Mouse (Mus musculus) cerebellum, postnatal 10 days (tissue): ENCODE measurements around the gene Cd276.
"Not testable (repeated sequence)": the region's sequence is repeated elsewhere in the genome, so short reads cannot be mapped to it uniquely, and the experiment has no call there.

ENCODE experiments used
- DNase-seq, 2 experiments: peaks; one replicate each; pipeline ENCODE4 v3.0.0; 2021; ENCODE audit warnings: mixed read lengths in 2 of 2

Cd276 gene

GRCm38 (mm10) chr9:58554908-58555684 is at the start of gene Cd276:
Gene Cd276 (minus strand): TSS chr9:58555437.
- DNase-seq = peak; percentile 83 to 88

DNA sequence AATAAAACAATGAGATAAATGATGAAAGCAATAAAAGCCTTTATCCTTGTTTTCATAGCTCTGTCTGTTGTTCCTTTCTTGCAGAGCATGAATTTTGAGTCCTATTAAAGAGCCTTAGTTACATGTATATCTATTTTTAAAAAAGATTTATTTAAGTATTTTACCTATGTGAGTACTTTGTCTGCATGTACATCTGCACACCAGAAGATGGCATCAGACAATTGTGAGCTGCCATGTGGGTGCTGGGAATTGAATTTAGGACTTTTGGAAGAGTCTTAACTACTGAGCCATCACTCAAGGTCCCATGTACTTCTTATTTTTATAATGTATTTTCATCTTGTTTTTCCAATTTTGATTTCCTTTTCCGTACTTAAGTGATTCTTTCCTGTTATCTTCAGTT is 40.1 kb upstream of the Cd276 start:
- DNase-seq = no peak

DNA sequence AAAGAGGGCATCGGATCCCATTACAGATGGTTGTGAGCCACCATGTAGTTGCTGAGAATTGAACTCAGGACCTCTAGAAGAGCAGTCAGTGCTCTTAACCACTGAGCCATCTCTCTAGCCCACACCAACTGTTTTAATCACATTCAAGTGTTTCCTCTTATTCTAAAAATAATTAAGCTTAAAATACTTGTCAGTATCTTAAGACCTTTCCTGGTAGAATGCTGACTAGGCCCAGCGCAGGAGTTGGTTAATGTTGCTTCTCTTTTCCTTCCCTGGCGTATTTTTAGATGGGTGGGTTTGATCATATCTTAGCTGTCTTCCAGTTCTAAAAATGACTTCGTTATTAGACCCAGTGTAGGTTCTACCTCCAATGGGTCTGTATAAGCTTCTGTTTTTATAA is 33.4 kb upstream of the Cd276 start:
- DNase-seq = no peak

DNA sequence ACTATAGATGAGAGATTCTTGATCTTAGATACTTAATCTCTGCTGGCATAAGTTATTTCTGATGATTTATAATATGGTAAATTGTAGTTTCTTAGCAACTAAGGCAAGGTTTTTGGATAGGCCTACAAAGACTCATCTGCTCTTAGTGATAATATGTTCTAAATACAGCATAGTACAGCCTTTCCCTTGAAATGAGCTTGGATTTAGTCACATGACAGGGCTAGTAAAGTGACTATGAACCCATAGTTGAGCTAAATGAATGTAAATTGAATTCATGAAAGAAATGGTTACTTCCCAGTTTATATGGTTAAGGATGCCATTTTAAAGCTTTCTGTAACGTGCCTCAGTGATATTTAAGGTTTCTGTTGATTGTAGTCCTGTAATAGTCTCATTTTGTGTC is 29.1 kb upstream of the Cd276 start:
- DNase-seq = no peak

DNA sequence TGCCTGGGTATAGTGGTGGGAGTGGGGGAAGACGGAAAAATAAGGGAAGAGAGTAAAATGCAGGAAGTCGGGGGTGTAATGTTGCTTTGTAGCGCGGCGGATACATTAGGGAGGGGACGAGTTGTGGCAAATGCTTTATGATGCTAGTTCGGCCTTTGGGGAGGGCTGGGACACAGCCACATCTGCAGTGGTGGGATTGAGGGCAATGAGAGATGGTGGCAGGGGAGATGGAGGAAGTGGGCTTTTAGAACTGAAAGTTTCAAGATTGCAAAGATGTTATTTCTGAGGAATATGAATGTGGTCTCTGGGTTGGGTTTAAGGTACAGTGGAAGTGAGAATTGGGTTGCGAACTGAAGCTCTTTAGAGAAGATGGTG is 28.0 kb upstream of the Cd276 start:
- DNase-seq = peak in 1 of 2 experiments; percentile 37

DNA sequence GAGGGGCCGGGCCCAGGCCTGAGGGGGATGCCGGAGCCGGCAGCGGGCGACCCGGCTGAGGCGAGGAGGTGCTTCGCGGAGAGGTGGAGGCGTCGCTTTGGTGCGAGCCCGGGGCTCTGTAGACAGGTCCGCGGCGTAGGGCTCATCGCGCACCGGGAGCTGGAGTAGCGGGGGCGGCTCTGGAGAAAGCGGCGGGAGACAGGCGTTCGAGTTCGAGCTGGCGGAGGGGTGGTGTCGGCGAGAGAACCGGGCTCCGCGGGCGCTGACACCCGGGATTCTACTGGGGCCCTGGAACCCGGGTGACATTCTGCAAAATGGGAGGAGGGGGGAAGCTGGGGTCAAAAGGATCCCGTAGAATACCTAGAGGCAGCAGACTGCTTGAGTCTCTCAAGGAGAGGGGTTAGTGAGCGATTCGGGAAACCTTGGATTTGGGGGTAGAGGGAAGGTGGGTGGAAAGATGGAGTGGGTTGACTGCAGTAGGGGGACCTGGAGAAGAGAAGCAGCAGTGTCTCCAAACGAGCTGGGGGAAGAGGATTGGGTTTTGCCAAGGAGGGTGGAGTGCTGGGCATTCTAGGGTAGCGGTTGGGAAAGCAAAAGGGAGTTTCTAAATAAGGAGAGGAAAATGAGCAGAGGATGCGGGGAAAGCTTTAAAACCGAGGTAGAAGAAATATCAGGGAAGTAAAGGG is 27.5 kb upstream of the Cd276 start:
- peak in 1 of 2 experiments; percentile 53 for DNase-seq

- peak; percentile 99 for DNase-seq
These were observed 26.8 kb upstream of the Cd276 start, which contains the start of gene Nptn for GRCm38 (mm10) chr9:58581958-58582540. Gene Nptn (plus strand): TSS chr9:58582240.

DNA sequence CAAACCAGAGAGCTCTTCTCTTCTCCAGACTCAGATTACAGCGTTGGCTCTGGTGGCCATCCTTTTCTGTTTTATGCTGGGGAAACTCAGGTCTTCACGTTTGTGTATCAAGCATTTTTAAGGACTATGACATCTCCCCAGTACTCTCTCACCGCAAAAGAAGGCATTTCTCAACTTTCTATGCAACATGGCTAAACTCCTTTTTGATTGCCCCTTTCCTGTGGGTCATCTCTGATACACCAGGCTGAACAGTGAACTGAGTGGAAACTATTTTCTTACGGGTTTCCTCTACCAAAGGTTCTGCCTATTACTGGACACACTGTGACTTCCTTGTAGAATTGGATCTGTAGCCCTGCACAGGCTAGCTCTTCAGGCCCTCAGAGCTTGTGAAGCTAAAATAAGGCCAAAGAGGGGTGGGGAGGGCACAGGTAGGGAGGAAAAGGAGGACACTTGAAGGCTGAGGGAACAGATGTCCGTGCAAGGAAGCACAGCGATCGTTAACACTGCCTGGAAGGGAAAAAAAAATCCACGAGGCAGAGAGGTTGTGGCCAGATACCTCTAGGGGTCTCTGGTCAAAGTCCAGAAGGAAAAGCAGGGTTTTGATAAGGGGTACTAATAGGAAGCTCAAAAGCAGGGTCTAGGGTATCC is 26.2 kb upstream of the Cd276 start:
- DNase-seq = no peak

- DNase-seq = peak; percentile 16 to 24
These were observed 25.4 kb upstream of the Cd276 start for GRCm38 (mm10) chr9:58580453-58581195.

- peak; percentile 88 to 90 for DNase-seq
These were observed 23.4 kb upstream of the Cd276 start for GRCm38 (mm10) chr9:58578669-58579068.

- DNase-seq = no peak
These were observed 15.8 kb upstream of the Cd276 start for GRCm38 (mm10) chr9:58571001-58571400.

DNA sequence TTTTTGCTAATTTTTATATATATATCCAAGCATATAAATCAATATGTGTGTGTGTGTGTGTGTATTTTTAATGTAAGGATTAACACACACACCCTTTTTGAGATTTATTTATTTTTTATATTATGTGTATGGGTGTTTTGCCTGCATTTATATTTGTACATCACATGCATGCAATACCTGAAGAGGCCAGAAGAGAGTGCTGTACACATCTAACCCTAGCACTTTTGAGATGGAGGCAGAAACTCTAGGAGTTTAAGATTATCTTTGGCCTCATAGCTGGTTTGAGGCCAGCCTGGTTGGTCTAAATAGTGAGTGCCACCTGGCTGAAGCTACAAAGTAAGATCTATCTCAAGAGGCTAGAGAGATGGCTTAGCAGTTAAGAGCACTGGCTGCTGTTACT is 12.4 kb upstream of the Cd276 start:
- DNase-seq = peak; percentile 46 to 61

GRCm38 (mm10) chr9:58565945-58566344 is 10.7 kb upstream of the Cd276 start:
- DNase-seq = not testable (repeated sequence)

DNA sequence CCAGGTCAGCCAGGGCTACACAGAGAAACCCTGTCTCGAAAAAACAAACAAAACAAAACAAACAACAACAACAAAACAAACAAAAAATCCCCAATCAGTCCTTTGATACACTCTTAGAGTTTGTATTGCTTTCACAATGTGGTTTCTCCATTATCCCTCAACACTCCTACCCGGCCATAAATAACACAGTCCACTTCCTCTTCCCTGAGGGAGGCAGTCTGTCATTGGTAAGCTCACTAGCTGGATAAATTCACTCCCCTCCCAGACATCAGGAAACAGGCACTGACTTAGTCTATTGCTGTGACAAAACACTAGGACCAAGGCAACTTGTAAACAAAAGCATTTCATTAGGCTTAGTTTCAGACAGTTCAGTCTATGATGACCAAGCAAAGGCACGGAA is 5.0 kb upstream of the Cd276 start:
- no peak for DNase-seq

DNA sequence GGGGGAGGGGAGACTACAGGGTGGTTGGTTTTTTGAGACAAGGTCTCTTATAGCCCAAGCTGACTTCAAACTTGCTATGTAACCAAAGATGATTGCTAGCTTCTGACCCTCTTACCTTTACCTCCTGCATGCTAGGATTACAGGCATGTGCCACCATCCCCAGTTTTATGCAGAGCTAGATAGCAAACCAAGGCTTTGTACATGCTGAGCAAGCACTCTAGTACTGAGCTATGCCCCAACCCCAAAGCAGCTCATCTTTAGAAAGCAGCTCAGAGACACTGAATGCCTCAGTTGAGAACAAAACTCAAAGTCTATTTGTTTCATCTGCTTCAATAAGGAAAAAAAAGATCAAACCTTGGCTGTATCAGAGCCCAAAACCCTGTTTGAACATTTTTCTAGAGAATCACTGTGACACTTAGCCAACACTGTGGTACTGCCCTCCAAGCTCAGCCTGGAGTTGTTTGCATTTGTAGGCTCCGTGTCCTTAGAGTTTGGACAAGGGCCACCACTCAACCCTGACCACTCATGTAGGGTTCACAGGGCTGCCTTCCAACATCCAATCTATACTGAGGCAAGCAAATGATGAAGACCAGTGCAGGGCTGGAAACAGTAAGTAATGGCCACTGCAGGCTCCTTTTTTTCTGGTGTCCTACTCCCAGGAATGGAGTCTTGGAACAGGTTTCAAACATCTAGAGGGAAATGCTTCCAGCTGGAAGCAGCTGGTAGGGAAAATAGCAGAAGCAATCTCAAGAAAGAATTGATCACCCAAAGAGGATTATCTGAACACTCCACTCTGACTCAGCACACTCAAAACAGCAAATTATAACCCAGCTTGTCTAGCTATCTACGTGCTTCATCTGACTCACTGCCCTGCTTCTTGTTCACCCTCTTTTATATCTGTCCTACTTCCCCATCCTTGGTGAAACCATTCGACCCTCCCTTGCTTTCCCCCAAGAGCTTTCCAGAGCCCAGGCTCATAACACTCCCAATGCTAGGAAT is 2.5 kb upstream of the Cd276 start:
- DNase-seq = peak in 1 of 2 experiments; percentile 10

DNA sequence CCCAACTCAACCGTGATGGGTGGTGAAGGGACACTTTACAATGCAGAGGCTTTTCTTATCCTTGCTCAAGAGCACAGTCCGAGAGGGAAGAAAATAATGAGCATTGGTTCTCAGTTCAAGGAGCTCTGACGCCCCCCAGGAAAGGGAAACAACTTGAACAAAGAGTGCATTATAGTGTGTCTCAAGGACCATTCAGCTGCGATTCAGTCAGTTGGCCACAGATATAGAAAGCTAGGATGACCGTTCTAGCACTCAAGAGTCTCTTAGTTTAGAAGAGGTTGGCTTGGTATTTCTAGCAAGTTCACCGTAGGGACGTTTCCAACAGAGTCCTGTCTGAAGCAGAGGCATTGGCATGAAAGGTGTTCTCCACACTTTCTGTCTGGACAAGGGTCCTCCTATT is 1.4 kb upstream of the Cd276 start:
- DNase-seq = peak in 1 of 2 experiments; percentile 2

GRCm38 (mm10) chr9:58555685-58556414 is 613 bp upstream of the Cd276 start:
- peak in 1 of 2 experiments; percentile 29 for DNase-seq

DNA sequence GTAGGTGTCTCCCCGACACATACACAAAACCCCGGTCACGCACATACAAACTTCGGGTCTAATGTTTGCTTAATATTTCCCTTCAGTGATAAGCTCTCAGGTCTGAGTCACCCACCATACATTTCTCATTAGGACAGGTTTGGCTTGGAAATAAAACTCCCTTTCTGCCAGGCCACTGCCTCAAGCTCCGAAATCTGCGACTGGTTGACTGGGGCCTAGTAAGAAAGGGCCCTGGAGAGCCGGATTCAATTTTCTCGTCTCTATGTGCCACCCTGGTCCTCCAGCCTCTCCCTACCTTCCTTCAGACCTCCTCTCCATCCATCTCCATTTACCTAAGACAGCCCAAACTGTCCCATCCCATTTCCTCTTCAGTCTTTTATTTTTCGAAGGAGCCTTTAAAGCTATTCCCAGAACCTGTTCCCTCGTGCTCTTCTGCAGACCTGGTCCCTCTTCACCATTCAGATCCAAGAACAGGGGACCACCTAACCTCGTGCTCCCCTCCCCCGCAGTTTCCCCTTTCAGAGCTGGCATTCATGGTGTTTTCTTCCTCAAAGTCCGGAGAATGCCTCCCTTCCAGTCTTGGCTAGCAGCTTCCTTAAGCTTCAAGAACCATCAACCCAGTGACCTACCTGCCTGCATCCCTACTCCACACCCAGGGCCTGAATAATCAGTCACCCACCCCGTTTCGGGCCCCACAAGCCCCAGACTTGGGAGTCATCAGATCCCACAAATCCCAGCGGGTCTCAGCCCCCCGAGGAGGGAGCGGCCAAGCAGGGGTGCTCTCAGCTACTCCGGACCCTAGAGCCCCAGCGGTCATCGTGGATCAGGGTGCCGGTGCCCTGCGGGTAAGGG is 955 bp downstream of the Cd276 start:
- peak; percentile 61 to 69 for DNase-seq

GRCm38 (mm10) chr9:58552083-58552482 is 3.2 kb downstream of the Cd276 start:
- DNase-seq = peak in 1 of 2 experiments; percentile 5

GRCm38 (mm10) chr9:58550928-58551327 is 4.3 kb downstream of the Cd276 start:
- DNase-seq = no peak
